Mouse (Mus musculus) G1E (cell line): ENCODE data around the gene Brinp3.

ENCODE experiments used
- CTCF ChIP-seq: IDR thresholded peaks from 2 replicates; pipeline ENCODE4 v1.5.1; 2012; ENCODE audit warnings: low read depth, low read length, inconsistent platforms, mixed read lengths
- GATA1 ChIP-seq: IDR thresholded peaks from 2 replicates; pipeline ENCODE4 v1.6.1; 2012; ENCODE audit warnings: borderline replicate concordance, low read length, inconsistent platforms, mixed read lengths
- POLR2AphosphoS5 ChIP-seq: IDR thresholded peaks from 2 replicates; pipeline ENCODE4 v1.6.1; 2012; ENCODE audit warnings: low read depth, low read length, inconsistent platforms; ENCODE audit not compliant: insufficient replicate concordance

DNA sequence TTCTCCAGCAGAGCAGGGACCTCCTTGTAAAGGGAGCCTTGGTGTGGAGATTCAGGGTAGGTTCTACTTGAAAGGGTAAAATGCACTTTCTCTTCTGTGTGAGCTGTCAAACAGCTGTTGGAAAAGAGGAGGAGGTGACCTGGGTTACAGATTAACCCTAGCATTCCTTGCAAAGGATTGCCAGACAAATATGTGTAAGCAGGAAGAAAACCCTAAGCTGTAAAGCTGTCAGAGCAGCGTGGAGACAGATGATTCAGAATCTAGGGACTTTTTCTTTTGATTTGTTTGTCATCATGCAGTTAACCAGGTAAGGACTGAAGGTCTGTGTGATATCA is 4.2 kb downstream of the Brinp3 start:
- TF ChIP-seq POLR2AphosphoS5 (no peak), GATA1 (no peak), CTCF (no peak)
